In genomic region chr6:134058886-134059551, GRCm38 (mm10) we compare ENCODE assay signal across 15 mouse cellular contexts. TPM values are rescaled to one million over a fixed set of nuclear protein-coding genes. Genes with fewer than 3 reads are reported as not detected.
A peak's percentile ranks its signal among the peaks of the same experiment; 100 is the strongest.
DNase-seq lines count a peak whose midpoint lies in the region; ATAC-seq and TF ChIP-seq lines count a peak whose summit lies in the region.
"Had no signal": no experiment of that assay in that cellular context is flagged by ENCODE, and none has a peak within 500 bp of the region (broad histone marks: within the 10 kb centered on the region; RNA-seq: fewer than 3 reads in every experiment).

No protein-coding gene starts in this region.

- WGBS in heart, embryonic 10.5 days: 77% methylated on average over 10 of the region's 10 CpGs
- 24% methylated on average over 10 of the region's 10 CpGs for WGBS in forebrain, embryonic 15.5 days
- 33% methylated on average over 10 of the region's 10 CpGs for WGBS in neural tube, embryonic 14.5 days

- H3K9me3 ChIP-seq in heart, embryonic 10.5 days: no peaks in the 10 kb centered on the region
- no peaks in the 10 kb centered on the region for H3K9me3 ChIP-seq in forebrain, embryonic 15.5 days
- no peaks in the 10 kb centered on the region for H3K9me3 ChIP-seq in neural tube, embryonic 14.5 days (ENCODE audit: control insufficient read depth, low read length)
- H3K9me3 ChIP-seq: megakaryocyte, embryonic 14.5 days had no signal

- peak overlapping the region; percentile 6; the same call in 1 of the 2 replicates for H3K27ac ChIP-seq in heart, embryonic 10.5 days
- peak overlapping the region; percentile 37 for H3K27ac ChIP-seq in left cerebral cortex, adult 2 months
- peak overlapping the region; percentile 57 for H3K27ac ChIP-seq in forebrain, embryonic 15.5 days (replicated peaks)
- 0 out of 2 replicates have a peak overlapping the region, but pooled peaks have one; percentile 11 for H3K27ac ChIP-seq in neural tube, embryonic 14.5 days (ENCODE audit: low read depth, low read length)

- H3K36me3 ChIP-seq in heart, embryonic 10.5 days: 0 out of 2 replicates have a peak, but pooled peaks cover 7% of the 10 kb centered on the region
- no peaks in the 10 kb centered on the region for H3K36me3 ChIP-seq in forebrain, embryonic 15.5 days
- no peaks in the 10 kb centered on the region for H3K36me3 ChIP-seq in neural tube, embryonic 14.5 days (ENCODE audit: control insufficient read depth, insufficient read depth, low read length)

- H3K9ac ChIP-seq in forebrain, embryonic 15.5 days (replicated peaks): no peak overlapping the region
- H3K9ac ChIP-seq in neural tube, embryonic 14.5 days (replicated peaks; ENCODE audit: low read depth, low read length): no peak overlapping the region
- H3K9ac ChIP-seq: lung, embryonic 14.5 days had no signal

- H3K27me3 ChIP-seq in heart, embryonic 10.5 days (ENCODE audit: insufficient read depth, poor library complexity, severe bottlenecking): no peaks in the 10 kb centered on the region
- no peaks in the 10 kb centered on the region for H3K27me3 ChIP-seq in forebrain, embryonic 15.5 days
- no peaks in the 10 kb centered on the region for H3K27me3 ChIP-seq in neural tube, embryonic 14.5 days (ENCODE audit: control insufficient read depth, insufficient read depth, low read length)
- H3K27me3 ChIP-seq: megakaryocyte, embryonic 14.5 days had no signal

- no peak overlapping the region for H3K4me2 ChIP-seq in forebrain, embryonic 15.5 days (replicated peaks)
- no peak overlapping the region for H3K4me2 ChIP-seq in neural tube, embryonic 14.5 days (ENCODE audit: low read depth, low read length)
- H3K4me2 ChIP-seq: lung, embryonic 14.5 days had no signal

- ATAC-seq in forebrain, embryonic 15.5 days (replicated peaks): peak; percentile 51; the same call in 1 of the 2 replicates
- ATAC-seq in neural tube, embryonic 14.5 days (ENCODE audit: low read depth): peak; percentile 70

- DNase-seq in heart, embryonic 10.5 days (ENCODE audit: low spot score): no peak
- no peak for DNase-seq in heart, adult 18-20 months
- DNase-seq in left cerebral cortex, adult 2 months (ENCODE audit: extremely low spot score in 1 of 2, low spot score in 2 of 2): no peak
- DNase-seq in left cerebral cortex, adult 18-20 months (ENCODE audit: low spot score in 2 of 2): no peak
- no peak for DNase-seq in layer of hippocampus, adult 8-10 months (ENCODE audit: low spot score in 2 of 2)
- no peak for DNase-seq in right cerebral cortex, postnatal 36 days (ENCODE audit: low spot score in 2 of 2)
- DNase-seq: adrenal gland, postnatal 10 days; cerebellum, adult 9-11 months; gastrocnemius, postnatal 14 days; heart, postnatal 14 days; kidney, adult 18-20 months; lung, embryonic 14.5 days had no signal

- no peak overlapping the region for H3K4me3 ChIP-seq in heart, embryonic 10.5 days
- no peak overlapping the region for H3K4me3 ChIP-seq in left cerebral cortex, adult 2 months
- H3K4me3 ChIP-seq in forebrain, embryonic 15.5 days: no peak overlapping the region
- no peak overlapping the region for H3K4me3 ChIP-seq in neural tube, embryonic 14.5 days (ENCODE audit: low read depth, low read length)
- H3K4me3 ChIP-seq: megakaryocyte, embryonic 14.5 days had no signal

- H3K4me1 ChIP-seq in heart, embryonic 10.5 days: peaks cover 68% of the 10 kb centered on the region
- H3K4me1 ChIP-seq in forebrain, embryonic 15.5 days: peaks cover 25% of the 10 kb centered on the region
- peaks cover 17% of the 10 kb centered on the region; the same call in 1 of the 2 replicates for H3K4me1 ChIP-seq in neural tube, embryonic 14.5 days (ENCODE audit: control insufficient read depth, insufficient read depth, low read length)

- TF ChIP-seq CTCF in left cerebral cortex, adult 2 months (IDR thresholded peaks at IDR 0.05): no peak

- intact Hi-C loops in left cerebral cortex, adult 2 months (cut with DNase I): loop anchor here (2.0 to 5.0 kb wide), 2 partner anchors 22 to 158 kb away; no protein-coding TSS in a partner anchor

RNA-seq across cellular contexts. Expression of gene Etv6, which starts 23.5 kb away (rescaled TPM):
- polyA plus RNA-seq in heart, embryonic 10.5 days (2016; fragmentation: Nextera tagmentation; extraction: Ambion mirVana): 16.2 and 17.2 TPM in 2 replicates
- 10 to 100 TPM; 11.3 to 12.1 TPM for total RNA-seq in heart, adult 18-20 months (2021)
- total RNA-seq in left cerebral cortex, adult 2 months (2021): 10 to 100 TPM; 18.7 to 19.3 TPM
- 10 to 100 TPM; 15.3 to 18.6 TPM for total RNA-seq in left cerebral cortex, adult 18-20 months (2021)
- 5.5 and 6.8 TPM in 2 replicates for polyA plus RNA-seq in forebrain, embryonic 15.5 days (2015; fragmentation: Nextera tagmentation; extraction: Ambion mirVana)
- 5.8 and 8.8 TPM in 2 replicates for polyA plus RNA-seq in neural tube, embryonic 14.5 days (2014; fragmentation: Nextera tagmentation; extraction: Ambion mirVana)
- 10 to 100 TPM; 10.7 to 14.7 (median 12.2) TPM for total RNA-seq in layer of hippocampus, adult 8-10 months (2022)

Comparison
In these comparisons a context has a peak if more than half of its experiments do, and no peak if none do; other contexts are left out.
1. H3K27ac ChIP-seq: peak in every context shown above with its lines; median percentile 57 in forebrain, embryonic 15.5 days; 37 in left cerebral cortex, adult 2 months; 11 in neural tube, embryonic 14.5 days; 6 in heart, embryonic 10.5 days.